Mouse (Mus musculus): Measurements from ENCODE around the gene Gm10135. TPM values are rescaled to one million over a fixed set of nuclear protein-coding genes. Genes with fewer than 3 reads are reported as not detected.
"Not testable (repeated sequence)": the region's sequence is repeated elsewhere in the genome, so short reads cannot be mapped to it uniquely, and the experiment has no call there.

Gm10135 gene
- not detected for total RNA-seq (2021)

DNA sequence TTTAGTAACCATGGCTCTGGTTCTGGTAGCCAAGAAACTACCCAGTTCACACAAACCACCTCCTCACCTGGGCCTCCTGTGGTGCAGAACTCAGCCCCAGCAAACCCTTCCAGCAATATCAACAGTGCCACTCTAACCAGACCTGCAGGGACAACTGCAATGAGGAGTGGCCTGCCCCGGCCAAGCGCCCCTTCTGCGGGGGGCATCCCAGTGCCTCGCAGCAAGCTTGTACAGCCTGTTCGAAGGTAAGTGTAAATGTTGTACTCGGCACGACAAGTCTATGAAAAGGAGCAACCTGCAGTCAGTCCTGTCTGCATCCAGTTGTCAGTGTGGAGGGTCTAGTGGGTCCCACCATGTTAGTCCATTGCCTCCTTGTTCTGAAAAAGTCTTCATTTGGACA, at the start of gene Gm10135:
Gm10135 (minus strand) TSS at position 101 of the 400 bp plus-strand sequence.
- intact Hi-C loops (cut with DNase I): no loop called here
- DNase-seq (ENCODE audit: low spot score in 2 of 2): no peak

- intact Hi-C loops (cut with DNase I): no loop called here
- DNase-seq (ENCODE audit: low spot score in 2 of 2): no peak
These were observed 49.3 kb upstream of the Gm10135 start for GRCm38 (mm10) chr5:73023801-73024200.

DNA sequence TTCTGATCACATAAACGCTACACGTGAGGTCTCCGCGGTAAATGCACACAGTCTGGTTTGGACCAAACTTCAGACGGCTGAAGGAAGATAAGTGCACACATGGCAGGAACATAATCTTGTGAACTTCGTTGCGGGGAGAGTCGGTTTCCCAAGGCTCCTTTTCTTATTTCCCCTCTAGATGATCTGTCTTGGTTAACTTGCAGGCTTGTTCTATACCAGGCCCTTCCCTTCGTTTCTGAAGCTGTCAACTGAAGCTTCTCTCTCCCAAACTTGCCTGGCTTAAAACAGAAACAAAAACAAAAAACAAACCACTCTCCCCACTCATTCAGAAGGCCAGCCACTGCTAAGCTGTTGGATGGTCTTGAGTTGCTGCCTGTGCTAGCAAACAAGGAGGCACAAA, 40.2 kb upstream of the Gm10135 start:
- DNase-seq (ENCODE audit: low spot score in 2 of 2): no peak
- intact Hi-C loops (cut with DNase I): loop anchor here (5.0 kb wide), 1 partner anchor 437 kb away; no protein-coding TSS in a partner anchor

DNA sequence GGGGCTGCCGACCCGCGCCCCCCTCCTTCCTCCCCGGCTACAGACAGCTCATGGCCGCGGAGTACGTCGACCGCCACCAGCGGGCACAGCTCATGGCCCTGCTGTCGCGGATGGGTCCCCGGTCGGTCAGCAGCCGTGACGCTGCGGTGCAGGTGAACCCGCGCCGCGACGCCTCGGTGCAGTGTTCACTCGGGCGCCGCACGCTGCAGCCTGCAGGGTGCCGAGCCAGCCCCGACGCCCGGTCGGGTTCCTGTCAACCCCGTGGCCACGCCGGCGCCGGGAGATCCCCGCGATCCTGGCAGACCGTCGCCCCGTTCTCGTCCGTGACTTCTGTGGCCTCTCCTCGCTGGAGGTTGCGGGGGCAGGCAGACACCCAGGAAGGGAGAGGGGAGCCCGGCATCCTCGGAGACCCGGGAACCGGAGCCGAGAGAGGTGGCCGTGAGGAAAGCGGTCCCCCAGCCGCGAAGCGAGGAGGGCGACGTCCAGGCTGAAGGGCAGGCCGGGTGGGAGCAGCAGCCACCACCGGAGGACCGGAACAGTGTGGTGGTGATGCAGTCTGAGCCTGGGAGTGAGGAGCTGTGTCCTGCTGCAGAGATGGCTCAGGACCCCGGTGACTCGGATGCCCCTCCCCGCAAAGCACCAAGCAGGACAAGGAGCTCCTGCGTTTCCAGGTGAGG, 39.2 kb upstream of the Gm10135 start:
- not testable (repeated sequence) for DNase-seq (ENCODE audit: low spot score in 2 of 2)

GRCm38 (mm10) chr5:73012884-73013610, 38.5 kb upstream of the Gm10135 start:
- intact Hi-C loops (cut with DNase I); DNase-seq (ENCODE audit: low spot score in 2 of 2): not testable (repeated sequence)

More for the DNA sequence above, 39.2 kb upstream of the Gm10135 start:
- intact Hi-C loops (cut with DNase I): not testable (repeated sequence)

- intact Hi-C loops (cut with DNase I); DNase-seq (ENCODE audit: low spot score in 2 of 2): not testable (repeated sequence)
These were observed 37.3 kb upstream of the Gm10135 start for GRCm38 (mm10) chr5:73011806-73012205.

- DNase-seq (ENCODE audit: low spot score in 2 of 2); intact Hi-C loops (cut with DNase I): not testable (repeated sequence)
These were observed 33.7 kb upstream of the Gm10135 start for GRCm38 (mm10) chr5:73008230-73008629.

DNA sequence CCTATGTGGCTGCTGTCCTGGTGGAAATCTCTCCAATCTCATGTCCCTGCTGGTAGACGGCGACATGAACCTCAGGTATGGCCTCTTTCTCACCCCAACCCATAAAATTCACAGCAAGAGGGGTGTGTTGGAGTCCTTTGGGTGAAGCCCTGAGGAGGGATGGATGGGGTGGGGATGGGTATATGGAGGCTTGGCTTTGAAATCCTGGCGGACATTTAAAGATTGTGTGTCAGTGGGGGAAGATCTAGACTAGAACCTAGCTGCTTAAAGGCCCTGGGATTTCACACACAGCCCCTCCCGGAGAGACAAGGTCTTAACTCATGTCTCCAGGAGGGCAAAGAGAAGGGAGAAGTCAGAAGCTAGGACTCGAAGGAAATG, 33.1 kb upstream of the Gm10135 start:
- intact Hi-C loops (cut with DNase I): no loop called here
- no peak for DNase-seq (ENCODE audit: low spot score in 2 of 2)

DNA sequence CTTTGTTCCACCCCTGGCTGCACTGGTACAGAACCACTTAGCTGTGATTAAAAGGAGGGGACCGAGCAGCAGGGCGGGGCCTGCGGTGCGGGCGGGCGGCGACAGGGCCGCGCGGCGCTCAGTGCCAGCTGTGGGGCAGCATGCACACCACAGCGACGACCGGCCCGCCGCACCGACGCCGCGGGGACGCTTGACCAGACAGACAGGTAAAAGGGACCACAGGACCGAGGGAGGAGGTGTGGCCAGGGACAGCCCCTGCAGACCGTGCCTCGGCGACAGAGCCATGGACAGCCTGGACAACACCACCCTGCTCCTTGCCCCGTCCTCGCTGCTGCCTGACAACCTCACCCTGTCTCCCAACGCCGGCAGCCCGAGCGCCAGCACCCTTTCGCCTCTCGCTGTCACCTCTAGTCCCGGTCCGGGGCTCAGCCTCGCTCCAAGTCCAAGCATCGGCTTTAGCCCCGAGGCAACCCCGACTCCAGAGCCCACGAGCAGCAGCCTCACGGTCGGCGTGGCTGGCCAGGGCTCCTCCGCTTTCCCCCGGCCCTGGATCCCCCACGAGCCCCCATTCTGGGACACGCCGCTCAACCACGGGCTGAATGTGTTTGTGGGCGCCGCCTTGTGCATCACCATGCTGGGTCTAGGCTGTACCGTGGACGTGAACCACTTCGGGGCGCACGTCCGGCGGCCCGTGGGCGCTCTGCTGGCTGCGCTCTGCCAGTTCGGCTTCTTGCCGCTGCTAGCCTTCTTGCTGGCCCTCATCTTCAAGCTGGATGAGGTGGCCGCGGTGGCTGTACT, 32.5 kb upstream of the Gm10135 start, which contains the start of gene Slc10a4:
Slc10a4 (plus strand) TSS at position 100 of the 798 bp plus-strand sequence.
- DNase-seq (ENCODE audit: low spot score in 2 of 2): no peak
- intact Hi-C loops (cut with DNase I): no loop called here

GRCm38 (mm10) chr5:73004046-73004445, 29.5 kb upstream of the Gm10135 start:
- no peak for DNase-seq (ENCODE audit: low spot score in 2 of 2)
- intact Hi-C loops (cut with DNase I): no loop called here

- intact Hi-C loops (cut with DNase I); DNase-seq (ENCODE audit: low spot score in 2 of 2): not testable (repeated sequence)
These were observed 24.0 kb upstream of the Gm10135 start for GRCm38 (mm10) chr5:72998546-72998945.

DNA sequence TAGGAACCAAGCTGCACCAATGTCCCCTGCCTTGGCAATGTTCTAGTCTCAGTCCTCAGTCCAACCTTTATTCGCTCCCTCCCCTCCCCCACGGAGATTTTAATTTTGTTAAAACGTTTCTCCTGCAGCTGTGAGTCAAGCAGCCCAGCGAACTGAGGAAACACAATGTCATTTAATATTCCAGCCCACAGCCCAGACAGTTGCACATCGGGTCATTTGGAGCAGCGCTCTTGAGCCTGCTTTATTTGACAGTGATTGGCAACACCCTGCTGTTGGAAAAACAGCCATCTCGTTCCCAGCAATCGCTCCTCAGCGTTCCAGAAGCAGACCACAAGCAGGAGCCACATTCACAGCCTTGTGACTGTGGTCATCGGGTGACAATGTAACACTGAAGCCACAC, 20.9 kb upstream of the Gm10135 start:
- intact Hi-C loops (cut with DNase I): no loop called here

GRCm38 (mm10) chr5:72994928-72995327, 20.4 kb upstream of the Gm10135 start:
- intact Hi-C loops (cut with DNase I): no loop called here
- DNase-seq (ENCODE audit: low spot score in 2 of 2): no peak

More for the DNA sequence above, 20.9 kb upstream of the Gm10135 start:
- no peak for DNase-seq (ENCODE audit: low spot score in 2 of 2)

GRCm38 (mm10) chr5:72994424-72994823, 19.9 kb upstream of the Gm10135 start:
- no peak for DNase-seq (ENCODE audit: low spot score in 2 of 2)
- intact Hi-C loops (cut with DNase I): no loop called here

- DNase-seq (ENCODE audit: low spot score in 2 of 2): no peak
- intact Hi-C loops (cut with DNase I): no loop called here
These were observed 18.0 kb upstream of the Gm10135 start for GRCm38 (mm10) chr5:72992474-72992873.

- intact Hi-C loops (cut with DNase I): no loop called here
These were observed 15.3 kb upstream of the Gm10135 start for GRCm38 (mm10) chr5:72989756-72990155.

DNA sequence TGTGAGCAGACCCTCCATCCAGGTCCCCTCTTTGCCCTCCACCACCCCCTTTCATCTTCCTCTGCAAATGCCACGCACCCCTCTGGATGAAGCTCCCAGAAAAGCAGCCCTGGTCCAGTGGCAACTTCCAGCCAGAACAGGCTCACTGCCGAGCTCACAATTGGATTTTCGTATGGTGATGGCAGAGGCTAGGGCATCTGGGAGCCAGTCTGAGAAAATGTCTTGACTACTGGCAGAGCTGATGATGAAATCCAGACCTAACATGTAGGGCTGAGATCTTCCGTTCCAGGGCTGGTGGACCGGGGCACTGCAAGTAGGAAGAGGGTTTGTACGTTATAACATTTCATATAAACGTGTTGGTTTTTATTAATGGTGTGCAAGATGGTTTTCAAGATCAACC, 13.3 kb upstream of the Gm10135 start:
- intact Hi-C loops (cut with DNase I): no loop called here
- no peak for DNase-seq (ENCODE audit: low spot score in 2 of 2)

More at GRCm38 (mm10) chr5:72989756-72990155, 15.3 kb upstream of the Gm10135 start:
- no peak for DNase-seq (ENCODE audit: low spot score in 2 of 2)

DNA sequence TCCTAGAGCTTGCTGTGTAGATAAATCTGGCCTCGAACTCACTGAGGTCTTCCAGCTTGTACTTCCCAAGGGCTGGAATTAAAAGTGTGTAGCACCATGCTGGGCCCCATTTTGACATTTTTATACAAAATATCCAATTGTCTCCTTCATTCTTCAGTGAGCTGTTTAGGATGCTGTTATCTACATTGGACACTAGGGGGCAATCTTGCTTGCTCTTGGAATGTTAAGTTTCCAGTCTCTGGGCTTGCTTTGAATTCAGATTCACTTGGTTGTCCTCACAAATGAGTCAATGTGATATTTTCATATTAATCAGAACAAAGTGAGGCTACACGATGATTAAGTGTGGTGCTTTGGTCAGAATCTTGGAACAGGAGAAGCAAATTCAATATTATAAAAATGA, 9.6 kb upstream of the Gm10135 start:
- intact Hi-C loops (cut with DNase I): loop anchor here (1.0 to 5.0 kb wide), 2 partner anchors 87 to 398 kb away; no protein-coding TSS in a partner anchor
- no peak for DNase-seq (ENCODE audit: low spot score in 2 of 2)

- intact Hi-C loops (cut with DNase I): no loop called here
- DNase-seq (ENCODE audit: low spot score in 2 of 2): no peak
These were observed 2.0 kb upstream of the Gm10135 start for GRCm38 (mm10) chr5:72976539-72976938.

DNA sequence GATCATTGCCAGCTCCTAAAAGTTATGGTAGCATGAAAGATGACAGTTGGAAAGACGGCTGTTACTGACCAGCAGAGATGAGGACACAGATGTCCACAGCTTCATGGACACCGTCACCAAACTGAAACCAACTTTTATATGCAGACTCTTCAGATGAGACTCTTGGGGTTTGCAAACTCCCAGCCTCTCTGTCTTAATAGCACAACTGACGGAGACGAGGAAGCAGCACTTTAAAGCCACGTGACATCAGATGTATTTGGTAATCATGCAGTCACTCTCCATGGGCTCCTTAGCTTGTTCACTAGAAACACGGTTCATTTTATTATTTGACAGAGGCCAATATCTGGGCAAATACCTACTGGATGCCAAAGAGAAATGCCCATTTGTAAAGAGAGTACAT, 1.5 kb upstream of the Gm10135 start:
- intact Hi-C loops (cut with DNase I): no loop called here
- DNase-seq (ENCODE audit: low spot score in 2 of 2): no peak

Data from left cerebral cortex, postnatal 36 days (tissue).